In genomic region chr8:69837057-69837682, GRCm38 (mm10) we compare ENCODE assay signal across 22 mouse cellular contexts. TPM values are rescaled to one million over a fixed set of nuclear protein-coding genes. Genes with fewer than 3 reads are reported as not detected.
A peak's percentile ranks its signal among the peaks of the same experiment; 100 is the strongest.
DNase-seq lines count a peak whose midpoint lies in the region; ATAC-seq and TF ChIP-seq lines count a peak whose summit lies in the region.
"Had no signal": no experiment of that assay in that cellular context is flagged by ENCODE, and none has a peak within 500 bp of the region (broad histone marks: within the 10 kb centered on the region; RNA-seq: fewer than 3 reads in every experiment).

No protein-coding gene starts in this region.

- no peaks in the 10 kb centered on the region for H3K27me3 ChIP-seq in kidney, adult 2 months (replicated peaks; ENCODE audit: control insufficient read depth, insufficient read depth, low read length)
- no peaks in the 10 kb centered on the region for H3K27me3 ChIP-seq in kidney, embryonic 16.5 days (ENCODE audit: insufficient read depth, low read length)
- no peaks in the 10 kb centered on the region for H3K27me3 ChIP-seq in intestine, postnatal 0 days (replicated peaks; ENCODE audit: control insufficient read depth, insufficient read depth, low read length)
- H3K27me3 ChIP-seq in kidney, postnatal 0 days (ENCODE audit: insufficient read depth, low read length): no peaks in the 10 kb centered on the region
- H3K27me3 ChIP-seq: embryonic facial prominence, embryonic 13.5 days; forebrain, embryonic 12.5 days; hindbrain, embryonic 12.5 days had no signal

- H3K4me2 ChIP-seq in kidney, embryonic 16.5 days (replicated peaks; ENCODE audit: low read depth, low read length): no peak overlapping the region
- H3K4me2 ChIP-seq in intestine, postnatal 0 days (replicated peaks; ENCODE audit: low read depth): no peak overlapping the region
- H3K4me2 ChIP-seq in kidney, postnatal 0 days (ENCODE audit: low read length): no peak overlapping the region
- H3K4me2 ChIP-seq: embryonic facial prominence, embryonic 13.5 days; forebrain, embryonic 12.5 days; hindbrain, embryonic 12.5 days had no signal

- DNase-seq in kidney, adult 2 months: peak; percentile 70
- no peak for DNase-seq in kidney, postnatal 0 days (ENCODE audit: low spot score)
- DNase-seq in kidney, postnatal 36 days: peak; percentile 68 to 70
- no peak for DNase-seq in left cerebral cortex, adult 2 months (ENCODE audit: extremely low spot score in 1 of 2, low spot score in 2 of 2)
- no peak for DNase-seq in left cerebral cortex, postnatal 10 days (ENCODE audit: extremely low spot score in 1 of 2, low spot score in 2 of 2)
- DNase-seq in cerebellum, postnatal 10 days: no peak
- DNase-seq: adrenal gland, postnatal 10 days; cerebellum, adult 11-12 months; cerebellum, adult 9-10 months; cerebellum, postnatal 36 days; gastrocnemius, adult 2 months; gastrocnemius, postnatal 36 days; heart, adult 11 months; heart, postnatal 10 days; heart, postnatal 4 days had no signal

- TF ChIP-seq POLR2A in kidney, adult 2 months (IDR thresholded peaks at IDR 0.05; ENCODE audit: low read depth, low read length): no peak

- no peaks in the 10 kb centered on the region for H3K36me3 ChIP-seq in kidney, adult 2 months (ENCODE audit: control insufficient read depth, insufficient read depth, low read length)
- H3K36me3 ChIP-seq in kidney, embryonic 16.5 days (ENCODE audit: insufficient read depth, low read length): no peaks in the 10 kb centered on the region
- no peaks in the 10 kb centered on the region for H3K36me3 ChIP-seq in intestine, postnatal 0 days (ENCODE audit: control insufficient read depth, insufficient read depth)
- no peaks in the 10 kb centered on the region for H3K36me3 ChIP-seq in kidney, postnatal 0 days (ENCODE audit: insufficient read depth, low read length)
- H3K36me3 ChIP-seq: embryonic facial prominence, embryonic 13.5 days; G1E had no signal

- no peaks in the 10 kb centered on the region for H3K9me3 ChIP-seq in kidney, embryonic 16.5 days (ENCODE audit: low read length)
- H3K9me3 ChIP-seq in intestine, postnatal 0 days (ENCODE audit: control insufficient read depth): no peaks in the 10 kb centered on the region
- no peaks in the 10 kb centered on the region for H3K9me3 ChIP-seq in kidney, postnatal 0 days (replicated peaks; ENCODE audit: low read length)
- H3K9me3 ChIP-seq: embryonic facial prominence, embryonic 13.5 days; forebrain, embryonic 12.5 days; G1E; hindbrain, embryonic 12.5 days had no signal

- ATAC-seq in kidney, embryonic 16.5 days (ENCODE audit: low FRiP score, low TSS enrichment): no peak
- ATAC-seq in intestine, postnatal 0 days: peak; percentile 78
- peak; percentile 34; the same call in 1 of the 2 replicates for ATAC-seq in kidney, postnatal 0 days (replicated peaks; ENCODE audit: low FRiP score, low read depth)
- ATAC-seq: forebrain, embryonic 16.5 days had no signal

- H3K27ac ChIP-seq in kidney, adult 2 months (ENCODE audit: insufficient read depth, low read depth, low read length): no peak overlapping the region
- H3K27ac ChIP-seq in kidney, embryonic 16.5 days (ENCODE audit: low read length): no peak overlapping the region
- H3K27ac ChIP-seq in intestine, postnatal 0 days (ENCODE audit: low read depth, low read length): no peak overlapping the region
- no peak overlapping the region for H3K27ac ChIP-seq in kidney, postnatal 0 days
- H3K27ac ChIP-seq in left cerebral cortex, adult 2 months: no peak overlapping the region
- H3K27ac ChIP-seq: embryonic facial prominence, embryonic 13.5 days; forebrain, embryonic 12.5 days; gastrocnemius, adult 2 months; hindbrain, embryonic 12.5 days had no signal

- H3K9ac ChIP-seq in kidney, embryonic 16.5 days (replicated peaks; ENCODE audit: low read length): no peak overlapping the region
- H3K9ac ChIP-seq in intestine, postnatal 0 days (ENCODE audit: low read depth, low read length): no peak overlapping the region
- H3K9ac ChIP-seq in kidney, postnatal 0 days (ENCODE audit: low read depth, low read length): no peak overlapping the region
- H3K9ac ChIP-seq: embryonic facial prominence, embryonic 13.5 days; forebrain, embryonic 12.5 days; hindbrain, embryonic 12.5 days had no signal

- intact Hi-C loops in left cerebral cortex, adult 2 months (cut with DNase I): no loop called here
- intact Hi-C loops in left cerebral cortex, postnatal 10 days (cut with DNase I): no loop called here

- 55% methylated on average over 8 of the region's 8 CpGs for WGBS in kidney, adult 2 months
- WGBS in kidney, embryonic 16.5 days: 65% methylated on average over 8 of the region's 8 CpGs
- 43% methylated on average over 8 of the region's 8 CpGs for WGBS in intestine, postnatal 0 days
- WGBS in kidney, postnatal 0 days: 66% methylated on average over 8 of the region's 8 CpGs

- TF ChIP-seq CTCF in kidney, adult 2 months (conservative IDR thresholded peaks at IDR 0.05; ENCODE audit: insufficient read depth, insufficient read length, low read depth, low read length): no peak
- TF ChIP-seq CTCF in intestine, postnatal 0 days (IDR thresholded peaks at IDR 0.05; ENCODE audit: low read depth): no peak
- TF ChIP-seq CTCF in kidney, postnatal 0 days (IDR thresholded peaks at IDR 0.05; ENCODE audit: low read depth): no peak
- no peak for TF ChIP-seq CTCF in left cerebral cortex, adult 2 months (IDR thresholded peaks at IDR 0.05)

- no peak overlapping the region for H3K4me3 ChIP-seq in kidney, adult 2 months (ENCODE audit: insufficient read depth, low read depth, low read length)
- no peak overlapping the region for H3K4me3 ChIP-seq in kidney, embryonic 16.5 days (ENCODE audit: low read length)
- H3K4me3 ChIP-seq in intestine, postnatal 0 days (ENCODE audit: low read depth, low read length): no peak overlapping the region
- H3K4me3 ChIP-seq in kidney, postnatal 0 days (replicated peaks; ENCODE audit: low read depth, low read length): no peak overlapping the region
- no peak overlapping the region for H3K4me3 ChIP-seq in left cerebral cortex, adult 2 months
- H3K4me3 ChIP-seq: embryonic facial prominence, embryonic 13.5 days; forebrain, embryonic 12.5 days; gastrocnemius, adult 2 months; hindbrain, embryonic 12.5 days had no signal

- H3K4me1 ChIP-seq in kidney, adult 2 months (ENCODE audit: control insufficient read depth, insufficient read depth, low read length): peaks cover 5% of the 10 kb centered on the region; the same call in 1 of the 2 replicates
- H3K4me1 ChIP-seq in kidney, embryonic 16.5 days (ENCODE audit: insufficient read depth, low read length): peaks cover 6% of the 10 kb centered on the region
- H3K4me1 ChIP-seq in intestine, postnatal 0 days (replicated peaks; ENCODE audit: control insufficient read depth, insufficient read depth, low read length): 0 out of 2 replicates have a peak, but pooled peaks cover 3% of the 10 kb centered on the region
- peaks cover 5% of the 10 kb centered on the region; the same call in 1 of the 2 replicates for H3K4me1 ChIP-seq in kidney, postnatal 0 days (replicated peaks; ENCODE audit: insufficient read depth, low read length)

RNA-seq across cellular contexts. Expression of gene Pbx4, which starts 4.9 kb away (rescaled TPM):
- polyA plus RNA-seq in kidney, adult 2 months (2012; rRNA removed): 3.6 and 3.9 TPM in 2 replicates
- 8.8 and 9.3 TPM in 2 replicates for polyA plus RNA-seq in kidney, embryonic 16.5 days (2015; fragmentation: Nextera tagmentation; extraction: Ambion mirVana)
- polyA plus RNA-seq in intestine, postnatal 0 days (2015; fragmentation: Nextera tagmentation; extraction: Ambion mirVana): 2.7 and 4.7 TPM in 2 replicates
- 7.7 and 8.3 TPM in 2 replicates for polyA plus RNA-seq in kidney, postnatal 0 days (2015; fragmentation: Nextera tagmentation; extraction: Ambion mirVana)
- 10 to 100 TPM; 18.5 to 20.7 TPM for total RNA-seq in left cerebral cortex, adult 2 months (2021)
- 10 to 100 TPM; 20.6 to 25.4 TPM for total RNA-seq in left cerebral cortex, postnatal 10 days (2021)
- total RNA-seq: gastrocnemius, adult 2 months; gastrocnemius, postnatal 36 days had no signal

RNA-seq across cellular contexts. Expression of gene Lpar2, which starts 14.9 kb away (rescaled TPM):
- polyA plus RNA-seq in kidney, adult 2 months (2012; rRNA removed): 6.4 and 6.7 TPM in 2 replicates
- 0.86 and 0.96 TPM in 2 replicates for polyA plus RNA-seq in kidney, embryonic 16.5 days (2015; fragmentation: Nextera tagmentation; extraction: Ambion mirVana)
- 0.18 and 0.24 TPM in 2 replicates for polyA plus RNA-seq in intestine, postnatal 0 days (2015; fragmentation: Nextera tagmentation; extraction: Ambion mirVana)
- polyA plus RNA-seq in kidney, postnatal 0 days (2015; fragmentation: Nextera tagmentation; extraction: Ambion mirVana): 0.58 and 0.94 TPM in 2 replicates
- under 1 TPM; 0.41 to 0.75 TPM for total RNA-seq in left cerebral cortex, adult 2 months (2021)
- 1 to 10 TPM; 1.9 to 2.2 TPM for total RNA-seq in left cerebral cortex, postnatal 10 days (2021)
- total RNA-seq: gastrocnemius, postnatal 36 days had no signal

RNA-seq across cellular contexts. Expression of gene Gmip, which starts 28.7 kb away (rescaled TPM):
- 15.8 and 15.9 TPM in 2 replicates for polyA plus RNA-seq in kidney, adult 2 months (2012; rRNA removed)
- polyA plus RNA-seq in kidney, embryonic 16.5 days (2015; fragmentation: Nextera tagmentation; extraction: Ambion mirVana): 10.1 and 11.3 TPM in 2 replicates
- 7.5 and 7.8 TPM in 2 replicates for polyA plus RNA-seq in intestine, postnatal 0 days (2015; fragmentation: Nextera tagmentation; extraction: Ambion mirVana)
- polyA plus RNA-seq in kidney, postnatal 0 days (2015; fragmentation: Nextera tagmentation; extraction: Ambion mirVana): 5.7 and 7.0 TPM in 2 replicates
- total RNA-seq in left cerebral cortex, adult 2 months (2021): 10 to 100 TPM; 13.1 to 22.5 TPM
- 10 to 100 TPM; 30.6 to 31.6 TPM for total RNA-seq in left cerebral cortex, postnatal 10 days (2021)

RNA-seq across cellular contexts. Expression of gene Zfp866, which starts 46.2 kb away (rescaled TPM):
- polyA plus RNA-seq in kidney, adult 2 months (2012; rRNA removed): 8.5 and 11.3 TPM in 2 replicates
- 30.1 and 32.8 TPM in 2 replicates for polyA plus RNA-seq in kidney, embryonic 16.5 days (2015; fragmentation: Nextera tagmentation; extraction: Ambion mirVana)
- polyA plus RNA-seq in intestine, postnatal 0 days (2015; fragmentation: Nextera tagmentation; extraction: Ambion mirVana): 6.1 and 6.5 TPM in 2 replicates
- 14.7 and 17.4 TPM in 2 replicates for polyA plus RNA-seq in kidney, postnatal 0 days (2015; fragmentation: Nextera tagmentation; extraction: Ambion mirVana)
- 10 to 100 TPM; 28.7 to 28.8 TPM for total RNA-seq in left cerebral cortex, adult 2 months (2021)
- total RNA-seq in left cerebral cortex, postnatal 10 days (2021): 10 to 100 TPM; 30.8 to 31.1 TPM

RNA-seq across cellular contexts. Expression of gene Atp13a1, which starts 46.2 kb away (rescaled TPM):
- polyA plus RNA-seq in kidney, adult 2 months (2012; rRNA removed): 59.9 and 81.3 TPM in 2 replicates
- 61.4 and 62.3 TPM in 2 replicates for polyA plus RNA-seq in kidney, embryonic 16.5 days (2015; fragmentation: Nextera tagmentation; extraction: Ambion mirVana)
- polyA plus RNA-seq in intestine, postnatal 0 days (2015; fragmentation: Nextera tagmentation; extraction: Ambion mirVana): 18.6 and 20.5 TPM in 2 replicates
- 34.1 and 38.4 TPM in 2 replicates for polyA plus RNA-seq in kidney, postnatal 0 days (2015; fragmentation: Nextera tagmentation; extraction: Ambion mirVana)
- 10 to 100 TPM; 37.2 to 38.5 TPM for total RNA-seq in left cerebral cortex, adult 2 months (2021)
- 10 to 100 TPM; 44.8 to 48.2 TPM for total RNA-seq in left cerebral cortex, postnatal 10 days (2021)

Comparison
In these comparisons a context has a peak if more than half of its experiments do, and no peak if none do; other contexts are left out.
1. DNase-seq: peak in kidney, adult 2 months (single experiment) and kidney, postnatal 36 days (2 of 2); none in kidney, postnatal 0 days (single experiment), left cerebral cortex, adult 2 months (0 of 2), left cerebral cortex, postnatal 10 days (0 of 2) and cerebellum, postnatal 10 days (0 of 2).